Mouse (Mus musculus) monocyte, adult 5-6 weeks (primary cell): Measurements from ENCODE around the gene Prkn. TPM values are rescaled to one million over a fixed set of nuclear protein-coding genes. Genes with fewer than 3 reads are reported as not detected.

Experiments used
- ATAC-seq: fragments of 153-309, 156-312 bp; replicated peaks from 2 replicates; pipeline ENCODE4 v1.8.0; 2017; ENCODE audit warnings: mild to moderate bottlenecking; ENCODE audit not compliant: low TSS enrichment, insufficient number of reproducible peaks, severe bottlenecking, poor library complexity, low FRiP score
- total RNA-seq: library from RNA; stranded (forward); fragments of 200-1000, 200-491, 200-594 nt; gene quantifications from 3 replicates; pipeline ENCODE4 v1.2.3, GENCODE M21; 2017

The Prkn gene
- total RNA-seq, 1 experiment from 2014 or later = not detected

- no peak for ATAC-seq
Measured at GRCm38 (mm10) chr17:10959066-10959864, 119.1 kb downstream of the Prkn start.

- ATAC-seq = no peak
Measured at GRCm38 (mm10) chr17:10962151-10962550, 122.0 kb downstream of the Prkn start.

GRCm38 (mm10) chr17:10982136-10982535, 142.0 kb downstream of the Prkn start:
- ATAC-seq = no peak

- ATAC-seq = no peak
Measured at GRCm38 (mm10) chr17:10987040-10987439, 146.9 kb downstream of the Prkn start.

- ATAC-seq = no peak
Measured at GRCm38 (mm10) chr17:10997291-10997690, 157.1 kb downstream of the Prkn start.

- ATAC-seq = no peak
Measured at GRCm38 (mm10) chr17:11023371-11023770, 183.2 kb downstream of the Prkn start.

- no peak for ATAC-seq
Measured at GRCm38 (mm10) chr17:11029348-11029747, 189.2 kb downstream of the Prkn start.

- ATAC-seq = no peak
Measured at GRCm38 (mm10) chr17:11030936-11031335, 190.8 kb downstream of the Prkn start.

- no peak for ATAC-seq
Measured at GRCm38 (mm10) chr17:11032366-11032765, 192.2 kb downstream of the Prkn start.

- ATAC-seq = no peak
Measured at GRCm38 (mm10) chr17:11033594-11033993, 193.4 kb downstream of the Prkn start.

GRCm38 (mm10) chr17:11038272-11038671, 198.1 kb downstream of the Prkn start:
- no peak for ATAC-seq

GRCm38 (mm10) chr17:11058986-11059385, 218.8 kb downstream of the Prkn start:
- no peak for ATAC-seq

GRCm38 (mm10) chr17:11067076-11067703, 227.0 kb downstream of the Prkn start:
- no peak for ATAC-seq

- no peak for ATAC-seq
Measured at GRCm38 (mm10) chr17:11067704-11068475, 227.7 kb downstream of the Prkn start.

- no peak for ATAC-seq
Measured at GRCm38 (mm10) chr17:11070996-11071395, 230.8 kb downstream of the Prkn start.

- no peak for ATAC-seq
Measured at GRCm38 (mm10) chr17:11076319-11076903, 236.2 kb downstream of the Prkn start.

- ATAC-seq = no peak
Measured at GRCm38 (mm10) chr17:11086492-11086891, 246.3 kb downstream of the Prkn start.

GRCm38 (mm10) chr17:11087088-11087487, 246.9 kb downstream of the Prkn start:
- no peak for ATAC-seq

- ATAC-seq = no peak
Measured at GRCm38 (mm10) chr17:11087823-11088222, 247.6 kb downstream of the Prkn start.
